Mouse (Mus musculus): ENCODE measurements around the gene Hlcs.

Hlcs gene

DNA sequence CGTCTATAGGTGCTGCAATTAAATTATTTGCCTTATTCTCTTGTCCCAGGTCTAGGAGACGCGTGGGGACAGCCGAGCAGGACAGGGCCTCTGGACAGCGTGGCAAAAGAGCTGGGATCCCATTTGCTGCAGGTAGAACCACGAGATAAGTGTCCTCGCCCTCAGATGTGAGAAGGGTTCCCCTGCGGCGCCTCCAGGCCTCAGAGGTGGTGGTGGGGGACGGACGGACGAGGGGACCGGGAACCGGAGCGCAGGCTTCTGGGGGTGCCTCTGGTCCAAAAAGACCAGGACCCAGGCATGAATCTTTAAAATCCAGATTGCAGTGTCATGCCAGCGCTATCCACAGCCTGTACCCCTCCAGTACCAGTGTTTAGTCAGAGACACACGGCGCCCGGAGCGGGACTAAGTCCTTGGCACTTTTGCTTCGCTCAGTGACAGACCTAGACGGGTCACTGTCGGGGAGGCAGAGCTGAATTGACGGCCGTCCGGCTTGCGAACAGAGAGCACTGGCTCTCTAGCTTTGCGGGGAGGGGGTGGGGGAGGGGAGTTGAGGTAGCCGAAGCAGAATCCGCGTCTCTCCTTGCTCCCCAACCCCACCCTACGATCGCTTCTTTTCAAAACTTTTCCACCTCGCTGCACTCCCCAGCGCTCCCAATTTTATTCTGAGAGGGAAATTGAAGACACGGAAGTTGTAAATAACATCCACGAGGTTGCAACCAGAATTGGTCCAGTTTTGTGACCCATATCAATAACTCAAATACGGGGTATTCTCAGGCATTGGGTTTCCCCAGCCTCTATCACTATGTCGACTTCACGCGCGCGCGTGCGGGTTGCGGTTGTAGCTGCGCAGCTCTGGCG lies 218.9 kb downstream of the Hlcs start:
- DNase-seq (ENCODE audit: low read depth, low spot score): peak; percentile 45

DNA sequence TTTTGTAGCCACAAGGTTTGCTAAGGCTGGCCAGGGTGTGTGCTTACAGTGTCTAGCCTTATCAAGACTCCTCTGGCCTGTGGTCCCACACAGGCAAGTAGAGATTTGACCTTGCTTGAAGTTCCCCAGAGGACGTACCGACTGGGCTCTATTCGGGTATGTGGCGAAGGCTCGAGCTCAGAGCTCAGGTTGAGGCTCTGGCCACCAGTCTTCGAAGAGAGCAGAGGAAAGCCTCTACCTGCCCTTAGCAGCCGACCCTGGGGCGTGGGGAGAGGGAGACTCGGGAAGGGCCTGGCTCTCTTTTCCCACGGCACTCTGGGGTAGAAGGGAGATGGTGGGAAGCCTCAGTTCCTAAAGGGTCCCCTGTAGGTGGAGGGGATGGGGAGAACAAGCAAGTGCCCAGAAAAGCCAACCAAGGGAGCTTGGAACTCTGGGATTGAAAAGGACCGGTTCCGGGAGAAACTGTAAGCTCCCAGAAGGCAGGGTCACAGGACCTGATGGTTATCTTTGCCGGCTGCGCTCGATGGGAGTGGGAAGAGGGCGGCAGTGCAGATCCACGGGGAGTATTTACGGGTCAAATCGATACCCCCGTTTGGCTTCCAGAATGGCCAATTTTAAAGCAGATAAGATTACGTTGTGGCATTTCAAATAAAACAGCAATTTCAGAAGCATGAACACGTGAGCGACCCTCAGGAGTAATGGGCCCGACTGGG lies 220.1 kb downstream of the Hlcs start:
- DNase-seq (ENCODE audit: low read depth, low spot score): no peak

DNA sequence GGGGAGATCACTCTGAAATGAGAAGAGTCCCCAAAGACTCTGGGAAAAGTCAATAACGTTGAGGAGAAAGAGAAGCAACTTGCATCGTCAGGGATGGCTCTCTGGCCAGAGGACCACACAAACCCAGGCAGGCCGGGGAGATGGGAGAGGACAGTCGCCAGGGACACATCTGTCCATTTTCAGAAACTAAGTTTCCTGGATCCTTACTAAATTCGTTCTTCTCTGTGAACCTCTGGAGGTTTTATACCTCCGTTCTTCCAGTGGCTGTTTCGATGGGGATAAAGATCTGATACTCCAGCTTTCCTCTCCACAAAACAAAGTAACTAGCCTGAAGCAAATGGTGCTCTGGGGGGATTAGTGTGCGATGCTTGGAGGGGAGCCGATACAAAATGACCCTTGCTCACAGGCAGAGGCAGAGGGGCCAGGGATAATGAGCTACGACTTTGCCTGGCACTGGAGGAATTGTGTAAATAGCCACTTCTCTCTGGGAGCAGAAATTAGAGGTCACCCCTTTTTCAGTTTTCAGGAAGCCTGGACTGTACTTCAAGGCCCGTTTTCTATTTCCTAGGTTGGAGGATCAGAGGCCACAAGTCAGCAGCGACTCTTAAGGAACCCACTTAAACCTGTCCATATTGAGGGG lies 220.7 kb downstream of the Hlcs start:
- DNase-seq (ENCODE audit: low read depth, low spot score): no peak

DNA sequence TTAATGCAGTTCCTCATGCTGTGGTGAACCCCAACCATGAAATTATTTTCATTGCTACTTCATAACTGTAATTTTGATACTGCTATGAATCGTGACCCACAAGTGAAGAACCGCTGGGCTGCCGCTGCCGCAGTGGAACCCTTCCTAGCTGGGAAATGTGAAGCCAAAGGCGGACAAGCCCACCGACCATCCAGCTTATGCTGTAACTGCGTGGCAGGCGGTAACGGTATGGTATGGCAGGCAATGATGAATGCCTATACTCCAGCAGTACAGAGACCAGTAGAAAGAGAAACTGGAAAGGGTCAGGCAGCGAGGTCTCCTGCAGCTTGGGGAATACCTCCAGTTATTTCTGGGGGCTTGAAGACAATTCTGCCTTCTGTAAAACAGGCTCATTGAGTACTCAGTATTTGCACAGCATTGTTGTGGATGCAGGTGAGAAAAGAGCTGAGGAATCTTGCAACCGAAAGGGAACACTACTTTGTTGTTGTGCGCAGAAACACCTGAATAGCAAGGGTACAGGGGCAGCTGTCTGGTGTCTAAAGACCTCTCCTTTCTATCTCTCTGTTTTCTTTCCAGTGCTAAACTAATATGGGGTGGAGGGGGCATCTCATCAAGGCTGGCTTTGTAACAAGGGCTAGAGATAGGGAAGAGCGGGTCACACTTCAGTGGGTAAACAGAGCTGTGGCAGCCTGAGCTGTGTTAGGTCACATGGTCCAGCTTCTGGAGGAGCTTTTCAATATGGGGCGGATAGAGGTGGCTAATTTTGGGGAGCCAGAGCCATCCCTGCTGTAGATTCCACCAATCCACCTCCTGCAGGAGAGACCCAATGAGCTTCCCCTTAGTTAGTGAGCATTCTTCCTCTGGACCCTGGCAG lies 224.3 kb downstream of the Hlcs start:
- DNase-seq (ENCODE audit: low read depth, low spot score): no peak

DNA sequence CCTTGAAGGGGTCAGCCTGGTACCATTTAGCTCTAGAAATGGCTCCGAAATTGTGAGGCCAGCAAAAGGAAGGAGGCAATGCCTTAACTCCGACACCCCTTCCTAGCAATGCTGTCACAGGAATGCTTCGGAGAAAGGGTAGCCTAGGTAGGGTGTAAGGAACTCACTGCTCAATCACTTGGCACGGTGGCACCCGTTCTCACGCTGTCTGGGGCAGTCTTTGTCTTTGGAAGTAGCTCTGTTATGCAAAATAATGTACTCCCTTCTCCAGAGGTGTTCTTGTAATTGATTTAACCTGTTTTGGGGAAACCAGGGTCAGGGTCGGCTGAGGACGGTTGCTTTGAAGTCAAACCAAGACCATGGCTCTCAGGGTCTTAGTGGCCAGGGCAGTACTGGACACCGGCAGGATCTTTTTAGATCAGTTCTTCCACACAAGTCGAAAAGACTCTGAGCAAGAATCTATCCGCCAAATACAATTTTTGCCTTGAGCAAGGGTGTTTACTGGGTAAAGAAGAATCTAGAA lies 225.1 kb downstream of the Hlcs start:
- DNase-seq (ENCODE audit: low read depth, low spot score): no peak

DNA sequence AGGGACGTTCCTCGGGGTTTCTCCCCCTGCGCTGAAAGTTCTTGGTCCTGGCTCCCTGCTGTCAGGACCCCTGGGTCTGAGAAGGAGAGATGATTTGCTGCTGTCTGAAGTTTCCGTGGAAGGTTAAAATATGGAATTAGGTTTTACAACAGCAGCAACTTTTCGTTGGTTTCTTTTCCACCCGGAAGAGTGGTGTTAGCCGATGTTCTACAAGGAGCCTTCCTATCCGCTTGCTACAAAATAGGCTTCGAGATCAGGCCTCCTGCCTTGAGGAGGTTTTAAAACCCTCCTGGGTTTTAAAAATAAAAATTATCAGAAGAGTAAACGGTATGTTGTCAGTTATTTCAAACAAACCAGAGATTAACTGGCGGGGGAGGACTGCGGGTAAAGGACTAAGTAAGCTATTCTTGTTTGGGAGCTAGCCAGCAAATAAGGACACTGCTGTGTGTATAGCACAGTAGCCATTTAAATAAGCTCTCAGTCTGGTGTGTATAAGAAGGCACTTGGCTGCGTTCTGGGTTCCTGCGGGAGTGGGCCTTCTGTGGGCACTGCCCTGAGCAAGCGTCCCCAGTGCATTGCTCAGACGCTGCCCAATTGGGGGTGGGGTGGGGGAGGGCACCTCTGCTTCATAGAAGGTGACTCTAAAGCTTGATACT lies 225.7 kb downstream of the Hlcs start:
- DNase-seq (ENCODE audit: low read depth, low spot score): no peak

DNA sequence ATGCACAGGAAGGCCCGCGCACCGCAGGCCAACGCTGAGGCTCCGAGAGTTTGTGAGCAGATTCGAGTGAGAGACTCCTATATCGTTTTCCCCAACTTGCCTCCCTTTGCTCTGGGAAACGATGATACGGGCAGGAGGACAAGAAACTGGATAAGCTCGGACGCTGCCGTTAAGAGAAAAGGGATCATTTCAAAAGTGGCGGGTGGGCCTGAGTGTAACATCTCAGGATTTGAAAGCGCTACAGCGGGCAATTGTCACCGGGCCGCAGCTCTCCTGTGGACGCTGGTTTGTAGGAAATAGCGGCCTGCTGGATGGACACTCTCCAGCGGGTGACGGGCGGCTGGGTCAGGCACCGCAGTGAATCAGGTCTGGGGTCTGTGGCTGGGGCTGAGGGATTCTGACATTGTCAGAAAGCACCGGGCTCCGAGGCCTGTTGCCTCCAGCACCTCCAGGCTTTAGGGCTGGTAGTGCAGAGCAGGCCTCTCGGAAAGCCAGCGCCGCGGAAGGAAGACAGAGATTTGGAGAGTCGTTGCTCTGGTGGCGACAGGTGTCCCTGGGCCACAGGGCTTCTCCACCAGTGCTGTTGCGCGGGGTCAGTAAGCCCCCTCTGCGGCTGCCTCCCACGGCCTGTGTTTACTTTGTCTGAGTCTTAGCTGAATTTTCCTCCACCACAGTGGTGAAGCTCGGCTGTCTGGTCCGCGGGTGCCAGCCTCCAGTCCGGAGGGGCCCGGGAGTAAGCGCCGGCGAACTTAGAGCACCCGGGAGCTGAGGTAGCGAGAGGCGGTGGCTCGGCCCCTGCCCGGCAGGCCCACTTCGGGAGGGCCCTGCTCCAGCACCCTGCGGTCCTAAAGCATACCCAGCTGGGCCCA lies 226.4 kb downstream of the Hlcs start:
- DNase-seq (ENCODE audit: low read depth, low spot score): no peak

DNA sequence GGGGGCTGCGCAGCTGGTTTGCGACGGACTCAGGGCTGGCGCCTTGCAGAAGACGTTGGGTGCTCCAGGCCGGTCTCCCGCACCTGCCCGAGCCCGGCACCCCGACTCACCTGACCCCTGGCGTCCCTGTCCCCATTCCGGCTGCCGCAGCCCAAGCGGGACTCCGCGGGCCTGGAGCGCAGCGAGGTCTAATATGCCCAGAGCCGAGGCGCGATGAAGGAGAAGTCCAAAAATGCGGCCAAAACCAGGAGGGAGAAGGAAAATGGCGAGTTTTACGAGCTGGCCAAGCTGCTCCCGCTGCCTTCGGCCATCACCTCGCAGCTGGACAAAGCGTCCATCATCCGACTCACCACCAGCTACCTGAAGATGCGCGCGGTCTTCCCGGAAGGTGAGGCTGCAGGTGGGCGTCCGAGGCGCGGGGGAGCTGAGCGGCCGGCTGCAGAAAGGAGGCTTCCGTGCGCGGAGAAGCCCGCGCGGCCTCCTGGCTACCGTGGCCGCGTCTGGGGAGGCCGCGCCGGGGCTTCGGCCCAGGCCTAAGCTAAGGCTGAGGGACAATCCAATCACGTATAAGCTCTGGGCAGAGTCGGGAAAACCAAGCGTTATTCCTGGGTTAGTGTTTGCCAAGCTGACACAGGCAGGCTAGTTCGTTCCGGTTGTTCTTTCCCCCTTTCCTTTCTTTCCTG lies 227.6 kb downstream of the Hlcs start:
- DNase-seq (ENCODE audit: low read depth, low spot score): no peak

DNA sequence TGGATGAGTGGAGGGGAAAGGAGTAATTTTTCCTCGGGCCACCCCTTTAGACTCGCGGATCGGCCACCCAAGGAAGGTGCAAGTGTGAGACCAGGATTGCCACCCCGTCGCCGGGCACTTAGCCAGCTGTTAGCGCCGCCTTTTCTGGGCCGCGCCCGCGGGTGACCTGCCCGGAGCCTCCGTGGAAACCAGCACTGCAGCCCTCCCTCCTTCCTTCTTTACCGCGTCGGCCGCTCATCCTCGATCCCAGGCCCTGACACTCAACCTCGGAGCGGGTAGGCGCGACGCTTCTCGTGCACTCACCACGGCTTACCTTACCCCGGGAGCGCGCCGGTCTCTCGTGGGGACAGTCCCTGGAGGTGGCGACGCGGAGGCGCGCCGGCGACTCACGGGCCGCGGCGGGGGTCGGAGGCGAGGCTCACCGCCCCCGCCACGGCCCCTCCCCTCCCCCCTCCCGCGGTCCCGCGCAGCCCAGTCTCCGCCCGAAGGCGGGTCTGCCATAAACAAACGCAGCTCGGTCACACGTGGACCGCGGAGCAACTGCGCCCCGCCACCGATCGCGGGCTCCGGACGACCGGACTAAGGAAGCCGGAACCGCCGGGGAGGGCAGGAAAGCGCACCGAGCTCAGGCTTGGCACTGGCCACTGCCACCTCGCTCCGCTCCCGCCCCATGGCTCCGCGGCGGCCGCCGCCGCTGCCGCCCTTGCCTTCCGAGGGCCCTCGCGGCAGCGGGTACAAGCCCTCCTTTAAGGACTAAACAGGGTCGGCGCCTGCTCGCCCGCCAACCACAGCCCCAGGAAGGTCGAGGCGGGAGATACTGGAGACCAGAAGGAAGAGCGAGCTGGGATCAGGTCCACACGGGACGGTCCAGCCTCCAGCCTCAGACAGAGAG lies 228.4 kb downstream of the Hlcs start, which contains the start of gene Sim2:
Gene Sim2, plus strand, starts transcription at position 221 of the 892 bp plus-strand sequence.
- no peak for DNase-seq (ENCODE audit: low read depth, low spot score)

DNA sequence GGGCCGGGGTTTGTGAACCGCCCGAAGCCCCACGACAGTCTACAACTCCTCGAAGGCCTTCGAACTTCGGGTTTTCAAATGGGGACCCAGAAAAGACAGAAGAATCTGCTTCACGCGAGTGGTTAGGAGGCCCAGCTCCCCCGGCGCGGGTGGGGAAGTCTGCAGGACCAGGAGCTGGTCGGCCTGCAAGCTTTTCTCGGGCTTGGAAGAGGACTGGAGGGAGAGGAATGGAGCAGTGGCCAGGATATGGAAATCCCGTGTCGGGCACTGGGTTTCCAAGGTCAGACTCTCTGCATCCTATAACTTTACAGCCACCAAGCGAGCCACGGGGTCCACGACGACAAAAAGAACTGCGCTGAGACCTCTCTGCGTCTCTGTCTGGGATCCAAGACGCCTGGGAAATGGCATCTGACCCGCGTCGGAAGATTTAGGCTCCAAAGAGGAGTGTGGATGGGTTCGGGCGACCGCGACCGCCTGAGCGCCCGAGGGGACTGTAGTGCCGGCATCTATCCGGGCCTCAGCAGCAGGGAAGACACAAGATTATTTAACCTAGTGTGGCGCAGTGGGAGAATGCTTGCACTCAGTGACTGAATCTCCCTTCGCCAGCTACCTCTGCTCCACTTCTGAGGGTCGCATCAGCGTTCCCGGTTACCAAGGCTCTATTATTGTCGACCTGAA lies 229.4 kb downstream of the Hlcs start:
- no peak for DNase-seq (ENCODE audit: low read depth, low spot score)

DNA sequence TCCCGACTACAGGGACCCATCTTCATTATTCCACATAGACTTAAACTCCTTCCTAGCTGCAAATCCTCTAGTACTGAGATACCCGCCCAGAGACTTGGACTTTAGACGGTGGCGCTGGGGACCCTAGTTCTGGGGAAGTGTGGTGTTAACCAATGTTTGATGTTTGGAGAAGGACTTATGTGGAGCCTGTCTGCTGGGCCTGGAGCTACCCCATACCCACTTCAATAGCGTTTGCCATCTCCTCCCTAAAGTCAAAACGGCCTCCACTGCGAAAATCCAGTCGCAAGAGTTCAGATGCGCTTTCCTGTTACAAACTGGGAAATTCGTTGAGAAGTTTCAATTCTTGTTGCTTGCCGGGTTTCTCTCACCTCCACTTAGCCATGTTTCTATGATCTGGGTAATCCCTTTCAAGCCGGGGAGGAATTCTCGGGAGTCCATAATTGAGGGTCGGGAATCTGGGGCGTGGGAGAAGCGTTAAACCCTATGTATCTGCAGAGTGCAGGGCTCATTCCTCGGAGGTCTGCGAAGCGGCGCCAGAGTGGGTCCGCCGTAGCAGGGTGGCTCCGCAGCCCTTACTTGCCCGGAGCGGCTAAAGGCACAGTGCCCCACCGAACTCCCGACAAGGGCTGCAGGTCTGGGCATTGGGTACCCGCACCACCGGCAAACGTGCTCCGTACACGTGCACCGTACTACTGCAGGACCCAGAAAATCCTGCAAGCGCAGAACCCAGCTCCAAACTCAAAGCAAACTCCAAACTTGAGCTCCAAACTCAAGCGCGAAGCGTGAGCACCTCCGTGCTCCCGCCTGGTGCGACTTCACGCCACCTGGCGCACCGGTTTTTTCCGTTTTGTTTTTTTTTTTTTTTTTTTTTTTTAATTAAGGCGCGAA lies 230.2 kb downstream of the Hlcs start:
- DNase-seq (ENCODE audit: low read depth, low spot score): no peak

DNA sequence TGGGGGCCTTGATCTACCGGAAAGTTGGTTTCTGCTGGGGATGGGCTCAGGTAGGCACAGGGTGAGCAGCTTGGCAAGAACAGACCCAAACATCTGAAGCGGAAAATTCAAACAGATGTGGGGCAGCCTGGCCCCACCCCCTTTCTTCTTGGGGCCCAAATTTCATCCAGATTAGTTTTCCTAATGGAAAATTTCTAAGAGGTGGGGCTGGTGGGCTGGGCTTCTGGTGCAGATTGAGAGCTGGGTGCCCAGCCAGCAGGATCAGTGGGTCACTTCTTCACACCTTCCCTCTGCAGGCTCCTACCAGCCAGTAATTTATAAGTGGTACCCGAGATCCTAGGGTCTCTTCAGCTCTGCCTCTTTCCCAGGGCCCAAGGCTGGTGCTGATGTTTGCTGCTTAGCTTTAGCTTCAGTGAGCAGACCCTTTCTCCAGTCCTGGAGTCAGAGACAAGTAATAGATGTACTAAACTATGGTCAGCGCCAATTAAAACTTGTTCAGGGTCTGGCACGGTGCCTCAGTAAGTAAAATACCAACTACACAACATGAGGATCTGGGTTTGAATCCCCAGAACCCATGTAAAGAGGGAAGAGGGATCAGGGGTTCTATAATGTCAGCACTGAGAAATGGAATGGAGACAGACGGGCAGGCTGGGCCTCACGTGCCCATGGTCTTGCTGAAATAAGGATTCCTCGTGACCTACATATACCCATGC lies 231.2 kb downstream of the Hlcs start:
- no peak for DNase-seq (ENCODE audit: low read depth, low spot score)

DNA sequence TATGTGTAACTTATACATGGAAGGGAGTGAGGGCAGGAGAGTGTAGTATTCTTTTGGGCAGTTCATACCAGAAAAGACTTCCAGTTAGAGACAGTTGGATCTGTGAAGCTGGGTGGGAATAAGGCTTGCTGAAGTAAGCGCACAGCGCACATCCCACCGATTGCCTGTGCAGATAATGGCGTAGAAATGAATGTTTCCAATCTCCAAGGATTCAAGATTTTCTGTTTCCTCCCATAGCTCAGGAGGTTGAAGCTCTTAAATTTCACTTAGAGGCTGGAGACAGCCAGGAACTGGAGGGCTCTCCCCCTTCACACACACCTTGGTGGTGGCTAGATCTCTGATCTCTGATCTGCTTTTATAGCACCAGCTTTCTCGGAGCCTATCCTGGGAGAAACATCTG lies 231.8 kb downstream of the Hlcs start:
- no peak for DNase-seq (ENCODE audit: low read depth, low spot score)

DNA sequence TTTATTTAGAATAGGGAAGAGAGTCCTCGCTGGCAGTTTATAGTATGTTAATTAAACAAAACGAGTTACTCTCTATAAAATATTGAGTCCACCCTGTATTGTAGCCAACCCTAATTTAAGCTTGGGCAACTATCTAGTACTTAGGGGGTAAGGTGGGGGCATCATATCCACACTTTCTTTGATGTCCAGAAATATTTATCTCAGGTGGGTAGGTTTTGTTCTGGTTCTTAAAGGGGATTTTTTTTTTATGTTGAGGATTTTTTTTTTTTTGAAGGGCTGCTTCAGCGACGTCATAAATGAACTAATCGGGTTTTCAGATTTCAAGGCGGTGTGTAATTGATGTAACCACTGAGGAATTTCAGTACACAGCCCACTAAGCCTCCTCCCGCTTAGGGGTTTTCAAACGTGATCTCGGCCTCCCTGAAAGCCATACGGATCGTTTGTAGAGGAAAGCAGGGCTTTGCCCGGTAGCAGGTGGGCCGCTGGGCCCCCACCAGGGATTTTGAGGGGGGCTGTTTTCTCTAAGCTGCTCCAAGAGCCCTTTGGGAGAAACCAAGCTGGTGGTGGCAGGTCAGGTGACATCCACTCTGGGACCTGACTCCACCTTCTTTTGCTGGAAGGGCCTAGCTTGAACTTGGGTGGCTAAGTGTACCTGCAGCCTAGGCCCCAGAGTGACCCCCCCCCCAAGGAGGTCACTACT lies 233.4 kb downstream of the Hlcs start:
- no peak for DNase-seq (ENCODE audit: low read depth, low spot score)
